Mouse (Mus musculus) forebrain, postnatal 0 days (tissue): ENCODE measurements at regions not wholly inside any gene's neighbourhood (a gene's known extent, or its start where the extent isn't known, plus 50 kb on each side); places are given as distances from the start of the nearest gene placed in this dataset.

Source experiments
- ATAC-seq: fragments of 200-750 bp; cut with Nextera tagmentation; 2 replicates; pipeline ENCODE4 v1.8.0; 2017; ENCODE audit warnings: mild to moderate bottlenecking, moderate library complexity
- DNase-seq: peaks from one replicate; pipeline ENCODE4 v3.0.0-alpha.2; 2015
- H3K27ac ChIP-seq: fragments of 300-500 bp; sonication (generic); 2 replicates; pipeline ENCODE4 v1.5.1; 2014; ENCODE audit warnings: low read depth, mild to moderate bottlenecking, antibody characterized with exemption, low read length, moderate library complexity, mixed read lengths
- H3K27me3 ChIP-seq: fragments of 300-500 bp; sonication (generic); 2 replicates; pipeline ENCODE4 v1.6.1; 2014; ENCODE audit warnings: mild to moderate bottlenecking, low read length, mixed read lengths; ENCODE audit not compliant: insufficient read depth
- H3K36me3 ChIP-seq: fragments of 300-500 bp; sonication (generic); 2 replicates; pipeline ENCODE4 v1.6.1; 2014; ENCODE audit warnings: mild to moderate bottlenecking, moderate library complexity; ENCODE audit not compliant: insufficient read depth
- H3K4me1 ChIP-seq: fragments of 300-500 bp; sonication (generic); 2 replicates; pipeline ENCODE4 v1.6.1; 2014; ENCODE audit warnings: antibody characterized with exemption; ENCODE audit not compliant: insufficient read depth
- H3K4me2 ChIP-seq: fragments of 300-500 bp; sonication (generic); 2 replicates; pipeline ENCODE4 v1.6.1; 2014; ENCODE audit warnings: low read depth, mild to moderate bottlenecking, moderate library complexity
- H3K4me3 ChIP-seq: fragments of 300-500 bp; sonication (generic); 2 replicates; pipeline ENCODE4 v1.5.1; 2014; ENCODE audit warnings: low read depth, low read length, mixed read lengths
- H3K9ac ChIP-seq: fragments of 300-500 bp; sonication (generic); 2 replicates; pipeline ENCODE4 v1.6.1; 2014; ENCODE audit warnings: mild to moderate bottlenecking
- H3K9me3 ChIP-seq: fragments of 300-500 bp; sonication (generic); 2 replicates; pipeline ENCODE4 v1.6.1; 2016; ENCODE audit warnings: low read length
- CTCF ChIP-seq: sonication (generic); IDR thresholded peaks from 2 replicates; pipeline ENCODE4 v1.5.1; 2016; ENCODE audit warnings: antibody characterized with exemption, control low read depth, low read depth
- WGBS: fragments of 180-500 bp; shearing (Covaris S2); extraction: QIAGEN DNeasy Blood & Tissue Kit; methylation state at CpG from one replicate; pipeline ENCODE4 v1.1.7; 2014; 5-methylcytosine and 5-hydroxymethylcytosine counted together

- Histone ChIP-seq H3K9me3 (no peaks in the 10 kb centered on the region), H3K4me3 (no peak overlapping the region), H3K4me2 (no peak overlapping the region), H3K4me1 (no peaks in the 10 kb centered on the region), H3K9ac (no peak overlapping the region), H3K27me3 (no peaks in the 10 kb centered on the region), H3K27ac (no peak overlapping the region), H3K36me3 (no peaks in the 10 kb centered on the region)
- ATAC-seq (peak; percentile 69), DNase-seq (peak; percentile 79)
- no peak for TF ChIP-seq CTCF
- WGBS, result 64% methylated on average over 7 of the region's 7 CpGs
Measured at GRCm38 (mm10) chr1:48276206-48276605, 1383.6 kb upstream of the Slc39a10 start.

DNA sequence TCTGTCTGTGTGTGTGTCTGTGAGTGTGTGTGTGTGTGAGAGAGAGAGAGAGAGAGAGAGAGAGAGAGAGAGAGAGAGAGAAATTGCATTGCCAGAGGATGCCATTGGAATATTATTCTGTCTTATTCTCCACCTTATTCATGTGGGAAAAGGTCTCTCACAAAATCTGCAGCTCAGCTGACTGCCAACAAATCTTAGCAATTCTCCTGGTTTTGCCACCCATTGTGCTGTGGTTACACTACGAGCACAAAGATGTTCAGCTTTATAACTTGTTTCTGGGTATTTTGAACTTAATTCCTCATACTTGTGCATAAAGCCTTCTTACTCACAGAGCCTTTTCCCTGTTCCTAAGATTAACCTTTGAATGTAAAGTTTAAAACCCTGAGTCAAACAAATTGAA is 1383.0 kb upstream of the Slc39a10 start:
- no peaks in the 10 kb centered on the region for H3K27me3 ChIP-seq
- 35% methylated on average over 1 of the region's 1 CpGs for WGBS

More for the DNA sequence above, 1383.0 kb upstream of the Slc39a10 start:
- Histone ChIP-seq H3K9ac (no peak overlapping the region), H3K4me2 (no peak overlapping the region), H3K4me1 (no peaks in the 10 kb centered on the region), H3K36me3 (no peaks in the 10 kb centered on the region), H3K9me3 (no peaks in the 10 kb centered on the region), H3K4me3 (no peak overlapping the region), H3K27ac (no peak overlapping the region)
- DNase-seq (no peak), ATAC-seq (no peak)
- TF ChIP-seq CTCF, result no peak
